Mouse (Mus musculus) embryonic facial prominence, embryonic 12.5 days (tissue): Measurements from ENCODE around the gene Obsl1. TPM values are rescaled to one million over a fixed set of nuclear protein-coding genes. Genes with fewer than 3 reads are reported as not detected.
A peak's percentile ranks its signal among the peaks of the same experiment; 100 is the strongest.

ENCODE experiments used
- ATAC-seq: fragments of 200-750 bp; cut with Nextera tagmentation; 2 replicates; pipeline ENCODE4 v1.8.0; 2017; ENCODE audit not compliant: insufficient number of reproducible peaks, insufficient read depth, low FRiP score, low TSS enrichment
- H3K27ac ChIP-seq: fragments of 300-500 bp; sonication (generic); 2 replicates; pipeline ENCODE4 v1.5.1; 2016; ENCODE audit warnings: mild to moderate bottlenecking
- H3K27me3 ChIP-seq: fragments of 300-500 bp; sonication (generic); 2 replicates; pipeline ENCODE4 v1.6.1; 2016; ENCODE audit warnings: mild to moderate bottlenecking, moderate library complexity
- H3K36me3 ChIP-seq: fragments of 300-500 bp; sonication (generic); 2 replicates; pipeline ENCODE4 v1.6.1; 2016; ENCODE audit warnings: mild to moderate bottlenecking
- H3K4me1 ChIP-seq: fragments of 300-500 bp; sonication (generic); 2 replicates; pipeline ENCODE4 v1.6.1; 2016
- H3K4me2 ChIP-seq: fragments of 300-500 bp; sonication (generic); replicated peaks from 2 replicates; pipeline ENCODE4 v1.6.1; 2016; ENCODE audit warnings: mild to moderate bottlenecking, moderate library complexity
- H3K4me3 ChIP-seq: fragments of 300-500 bp; sonication (generic); 2 replicates; pipeline ENCODE4 v1.5.1; 2016; ENCODE audit warnings: mild to moderate bottlenecking
- H3K9ac ChIP-seq: fragments of 300-500 bp; sonication (generic); 2 replicates; pipeline ENCODE4 v1.6.1; 2016; ENCODE audit warnings: mild to moderate bottlenecking, moderate library complexity
- H3K9me3 ChIP-seq: fragments of 300-500 bp; sonication (generic); 2 replicates; pipeline ENCODE4 v1.6.1; 2016; ENCODE audit warnings: mild to moderate bottlenecking, moderate library complexity
- WGBS: fragments of 180-500 bp; shearing (Covaris S2); methylation state at CpG from one replicate; pipeline ENCODE4 v1.1.7; 2016; 5-methylcytosine and 5-hydroxymethylcytosine counted together
- polyA plus RNA-seq: library from polyadenylated mRNA; unstranded; fragments of >200 nt; fragmentation: Nextera tagmentation; extraction: Ambion mirVana; gene quantifications from 2 replicates; pipeline ENCODE4 v1.2.1, GENCODE M21; 2016

Obsl1 gene
- polyA plus RNA-seq, 1 experiment from 2014 or later: 101 TPM

- H3K4me2 ChIP-seq: peak overlapping the region; percentile 87
- no peak overlapping the region for H3K27ac ChIP-seq
- peaks cover 45% of the 10 kb centered on the region for H3K27me3 ChIP-seq
- 1% methylated on average over 24 of the region's 24 CpGs for WGBS
- H3K9ac ChIP-seq: no peak overlapping the region
- ATAC-seq: no peak; the same call in 1 of the 2 replicates
- no peaks in the 10 kb centered on the region for H3K9me3 ChIP-seq
- H3K4me1 ChIP-seq: peaks cover 23% of the 10 kb centered on the region
- H3K36me3 ChIP-seq: peaks cover 20% of the 10 kb centered on the region
- H3K4me3 ChIP-seq: peak overlapping the region; percentile 73
Observed at GRCm38 (mm10) chr1:75479635-75479989, 26.6 kb downstream of the Obsl1 start.

- Histone ChIP-seq H3K36me3 (peaks cover 25% of the 10 kb centered on the region), H3K27me3 (peaks cover 41% of the 10 kb centered on the region), H3K4me3 (peak within 1 kb of the TSS; percentile 73), H3K4me2 (peak within 1 kb of the TSS; percentile 87), H3K9me3 (no peaks in the 10 kb centered on the region), H3K4me1 (peaks cover 23% of the 10 kb centered on the region), H3K27ac (peak within 1 kb of the TSS; percentile 81), H3K9ac (peak within 1 kb of the TSS; percentile 74)
- peak; percentile 89 for ATAC-seq
- WGBS: under 1% methylated on average over 76 of the region's 76 CpGs
Observed at GRCm38 (mm10) chr1:75478916-75479634, 27.2 kb downstream of the Obsl1 start, which contains the start of the genes Chpf and Tmem198. Gene Chpf (minus strand): TSS chr1:75479307. Gene Tmem198 (plus strand): TSS chr1:75479532.

GRCm38 (mm10) chr1:75478497-75478896 lies 27.8 kb downstream of the Obsl1 start:
- Histone ChIP-seq H3K4me1 (peaks cover 23% of the 10 kb centered on the region), H3K9ac (peak overlapping the region; percentile 74), H3K4me3 (peak overlapping the region; percentile 73), H3K27me3 (peaks cover 40% of the 10 kb centered on the region), H3K27ac (peak overlapping the region; percentile 81; the same call in 1 of the 2 replicates), H3K36me3 (peaks cover 31% of the 10 kb centered on the region), H3K9me3 (no peaks in the 10 kb centered on the region), H3K4me2 (peak overlapping the region; percentile 87)
- ATAC-seq: no peak
- 0% methylated on average over 19 of the region's 25 CpGs for WGBS

GRCm38 (mm10) chr1:75477966-75478290 lies 28.3 kb downstream of the Obsl1 start:
- Histone ChIP-seq H3K4me3 (peak overlapping the region; percentile 73), H3K9me3 (no peaks in the 10 kb centered on the region), H3K4me2 (peak overlapping the region; percentile 87), H3K9ac (0 out of 2 replicates have a peak overlapping the region, but pooled peaks have one; percentile 74), H3K27ac (no peak overlapping the region), H3K4me1 (peaks cover 23% of the 10 kb centered on the region), H3K27me3 (peaks cover 36% of the 10 kb centered on the region), H3K36me3 (peaks cover 32% of the 10 kb centered on the region)
- WGBS: 42% methylated on average over 3 of the region's 3 CpGs
- no peak for ATAC-seq

GRCm38 (mm10) chr1:75477264-75477965 lies 28.8 kb downstream of the Obsl1 start:
- H3K4me1 ChIP-seq: peaks cover 23% of the 10 kb centered on the region
- H3K27ac ChIP-seq: no peak overlapping the region
- peak overlapping the region; percentile 87 for H3K4me2 ChIP-seq
- 0 out of 2 replicates have a peak, but pooled peaks have one; percentile 1 for ATAC-seq
- H3K36me3 ChIP-seq: peaks cover 36% of the 10 kb centered on the region
- no peak overlapping the region for H3K9ac ChIP-seq
- peaks cover 30% of the 10 kb centered on the region for H3K27me3 ChIP-seq
- peak overlapping the region; percentile 73 for H3K4me3 ChIP-seq
- WGBS: 15% methylated on average over 35 of the region's 35 CpGs
- H3K9me3 ChIP-seq: no peaks in the 10 kb centered on the region

GRCm38 (mm10) chr1:75476441-75476840 lies 29.8 kb downstream of the Obsl1 start:
- 95% methylated on average over 11 of the region's 11 CpGs for WGBS

GRCm38 (mm10) chr1:75469287-75469825 lies 36.9 kb downstream of the Obsl1 start:
- Histone ChIP-seq H3K9ac (no peak overlapping the region), H3K4me1 (no peaks in the 10 kb centered on the region), H3K27ac (no peak overlapping the region), H3K9me3 (no peaks in the 10 kb centered on the region), H3K27me3 (peaks cover 16% of the 10 kb centered on the region; the same call in 1 of the 2 replicates), H3K4me2 (no peak overlapping the region), H3K36me3 (peaks cover 14% of the 10 kb centered on the region), H3K4me3 (no peak overlapping the region)
- 80% methylated on average over 17 of the region's 17 CpGs for WGBS
- no peak for ATAC-seq

More at GRCm38 (mm10) chr1:75476441-75476840, 29.8 kb downstream of the Obsl1 start:
- peaks cover 36% of the 10 kb centered on the region for H3K36me3 ChIP-seq
- no peaks in the 10 kb centered on the region for H3K9me3 ChIP-seq
- H3K27me3 ChIP-seq: peaks cover 21% of the 10 kb centered on the region
- no peak overlapping the region for H3K9ac ChIP-seq
- no peak overlapping the region for H3K4me2 ChIP-seq
- H3K27ac ChIP-seq: no peak overlapping the region
- peaks cover 23% of the 10 kb centered on the region for H3K4me1 ChIP-seq
- H3K4me3 ChIP-seq: no peak overlapping the region
- no peak for ATAC-seq

- 8% methylated on average over 14 of the region's 14 CpGs for WGBS
- Histone ChIP-seq H3K4me2 (no peak overlapping the region; the same call in 1 of the 2 replicates), H3K27ac (no peak overlapping the region), H3K36me3 (no peaks in the 10 kb centered on the region), H3K27me3 (peaks cover 11% of the 10 kb centered on the region; the same call in 1 of the 2 replicates), H3K4me1 (no peaks in the 10 kb centered on the region), H3K9me3 (no peaks in the 10 kb centered on the region), H3K9ac (no peak overlapping the region), H3K4me3 (no peak overlapping the region)
- ATAC-seq: peak; percentile 83
Observed at GRCm38 (mm10) chr1:75467215-75467927, 38.9 kb downstream of the Obsl1 start.

GRCm38 (mm10) chr1:75463652-75464204 lies 42.5 kb downstream of the Obsl1 start:
- no peaks in the 10 kb centered on the region for H3K36me3 ChIP-seq
- H3K27me3 ChIP-seq: peaks cover 7% of the 10 kb centered on the region; the same call in 1 of the 2 replicates
- no peak overlapping the region for H3K4me3 ChIP-seq
- peaks cover 6% of the 10 kb centered on the region; the same call in 1 of the 2 replicates for H3K4me1 ChIP-seq
- no peak for ATAC-seq
- 73% methylated on average over 5 of the region's 5 CpGs for WGBS
- H3K9me3 ChIP-seq: no peaks in the 10 kb centered on the region
- H3K4me2 ChIP-seq: no peak overlapping the region
- H3K27ac ChIP-seq: no peak overlapping the region
- no peak overlapping the region for H3K9ac ChIP-seq

GRCm38 (mm10) chr1:75462636-75463035 lies 43.6 kb downstream of the Obsl1 start:
- no peak overlapping the region for H3K4me2 ChIP-seq
- no peak for ATAC-seq
- 37% methylated on average over 1 of the region's 1 CpGs for WGBS
- no peaks in the 10 kb centered on the region for H3K9me3 ChIP-seq
- H3K9ac ChIP-seq: no peak overlapping the region
- no peak overlapping the region for H3K4me3 ChIP-seq
- peaks cover 16% of the 10 kb centered on the region for H3K4me1 ChIP-seq
- no peak overlapping the region for H3K27ac ChIP-seq
- H3K27me3 ChIP-seq: peaks cover 16% of the 10 kb centered on the region
- no peaks in the 10 kb centered on the region for H3K36me3 ChIP-seq

- peaks cover 32% of the 10 kb centered on the region for H3K27me3 ChIP-seq
- WGBS: 83% methylated on average over 7 of the region's 7 CpGs
- no peak for ATAC-seq
Observed at GRCm38 (mm10) chr1:75460297-75460696, 46.0 kb downstream of the Obsl1 start.

More at GRCm38 (mm10) chr1:75460297-75460696, 46.0 kb downstream of the Obsl1 start:
- Histone ChIP-seq H3K4me1 (peaks cover 36% of the 10 kb centered on the region), H3K9ac (no peak overlapping the region), H3K27ac (no peak overlapping the region), H3K4me2 (no peak overlapping the region), H3K9me3 (no peaks in the 10 kb centered on the region), H3K36me3 (no peaks in the 10 kb centered on the region), H3K4me3 (no peak overlapping the region)
